Mouse (Mus musculus) adrenal gland, postnatal 10 days (tissue): ENCODE measurements around the gene Cdhr5. TPM values are rescaled to one million over a fixed set of nuclear protein-coding genes. Genes with fewer than 3 reads are reported as not detected.
"Not testable (repeated sequence)": the region's sequence is repeated elsewhere in the genome, so short reads cannot be mapped to it uniquely, and the experiment has no call there.

Experiments used
- DNase-seq: peaks from one replicate; pipeline ENCODE4 v3.0.0; 2021; ENCODE audit warnings: mixed read lengths
- total RNA-seq, 2 experiments: library from RNA; stranded (reverse); gene quantifications; 2 replicates each; pipeline ENCODE4 v1.2.3; 2021

Cdhr5 gene
- total RNA-seq, 2 experiments from 2014 or later: 5.6 to 6.9 TPM

GRCm38 (mm10) chr7:141277701-141278678, 1.4 kb upstream of the Cdhr5 start:
- DNase-seq: no peak

- DNase-seq: no peak
Observed at GRCm38 (mm10) chr7:141275356-141275755, 1.2 kb downstream of the Cdhr5 start.

- DNase-seq: no peak
Observed at GRCm38 (mm10) chr7:141270631-141271030, 6.0 kb downstream of the Cdhr5 start.

GRCm38 (mm10) chr7:141269273-141269545, 7.4 kb downstream of the Cdhr5 start:
- no peak for DNase-seq

GRCm38 (mm10) chr7:141268466-141269272, 7.9 kb downstream of the Cdhr5 start:
- DNase-seq: no peak

GRCm38 (mm10) chr7:141265739-141266561, 10.6 kb downstream of the Cdhr5 start, which contains the start of gene Irf7:
Gene Irf7 (minus strand): TSS chr7:141266481.
- peak; percentile 78 for DNase-seq

- no peak for DNase-seq
Observed at GRCm38 (mm10) chr7:141265411-141265738, 11.2 kb downstream of the Cdhr5 start.

- DNase-seq: peak; percentile 61
Observed at GRCm38 (mm10) chr7:141264761-141265410, 11.7 kb downstream of the Cdhr5 start.

GRCm38 (mm10) chr7:141264041-141264700, 12.4 kb downstream of the Cdhr5 start:
- DNase-seq: peak; percentile 15

GRCm38 (mm10) chr7:141263640-141264039, 12.9 kb downstream of the Cdhr5 start:
- no peak for DNase-seq

GRCm38 (mm10) chr7:141261480-141261879, 15.1 kb downstream of the Cdhr5 start:
- peak; percentile 46 for DNase-seq

GRCm38 (mm10) chr7:141256159-141256558, 20.4 kb downstream of the Cdhr5 start:
- no peak for DNase-seq

GRCm38 (mm10) chr7:141250486-141250885, 26.1 kb downstream of the Cdhr5 start:
- not testable (repeated sequence) for DNase-seq

- no peak for DNase-seq
Observed at GRCm38 (mm10) chr7:141231551-141231950, 45.0 kb downstream of the Cdhr5 start.

- no peak for DNase-seq
Observed at GRCm38 (mm10) chr7:141231111-141231510, 45.5 kb downstream of the Cdhr5 start.

- DNase-seq: no peak
Observed at GRCm38 (mm10) chr7:141230570-141230969, 46.0 kb downstream of the Cdhr5 start.

- no peak for DNase-seq
Observed at GRCm38 (mm10) chr7:141229702-141230101, 46.9 kb downstream of the Cdhr5 start.

- DNase-seq: peak; percentile 97
Observed at GRCm38 (mm10) chr7:141228279-141229067, 48.1 kb downstream of the Cdhr5 start, which contains the start of gene Phrf1. Gene Phrf1 (plus strand): TSS chr7:141228784.

GRCm38 (mm10) chr7:141227796-141228195, 48.8 kb downstream of the Cdhr5 start:
- DNase-seq: no peak

GRCm38 (mm10) chr7:141226535-141226934, 50.1 kb downstream of the Cdhr5 start:
- DNase-seq: no peak
